In genomic region chr11:75154053-75154585, GRCm38 (mm10) we compare ENCODE assay signal across 11 mouse cellular contexts. TPM values are rescaled to one million over a fixed set of nuclear protein-coding genes. Genes with fewer than 3 reads are reported as not detected.
DNase-seq lines count a peak whose midpoint lies in the region; ATAC-seq and TF ChIP-seq lines count a peak whose summit lies in the region.
"Had no signal": no experiment of that assay in that cellular context is flagged by ENCODE, and none has a peak within 500 bp of the region (broad histone marks: within the 10 kb centered on the region; RNA-seq: fewer than 3 reads in every experiment).

No protein-coding gene starts in this region.

- peak; percentile 92 for DNase-seq in heart, adult 11 months
- no peak for DNase-seq in heart, postnatal 36 days
- DNase-seq in liver, embryonic 14.5 days (ENCODE audit: low read depth in 3 of 3, low spot score in 3 of 3), result no peak
- DNase-seq in liver, embryonic 11.5 days (ENCODE audit: low spot score), result no peak
- peak; percentile 6 for DNase-seq in T-cell, adult 2 months (ENCODE audit: low spot score)
- DNase-seq in MN1 (ENCODE audit: low spot score), result no peak
- no peak for DNase-seq in adrenal gland, adult 18-20 months (ENCODE audit: low spot score in 2 of 2)

- no peak overlapping the region for H3K4me3 ChIP-seq in liver, embryonic 14.5 days (ENCODE audit: insufficient read depth in 1 of 2, low read depth in 2 of 2, low read length in 2 of 2)
- H3K4me3 ChIP-seq in liver, embryonic 11.5 days (ENCODE audit: low read depth, low read length), result no peak overlapping the region
- H3K4me3 ChIP-seq: embryonic facial prominence, embryonic 13.5 days; midbrain, embryonic 10.5 days had no signal

- ATAC-seq in liver, embryonic 14.5 days (ENCODE audit: insufficient read depth), result no peak
- ATAC-seq in liver, embryonic 11.5 days (replicated peaks; ENCODE audit: low FRiP score), result no peak
- peak; percentile 62 for ATAC-seq in megakaryocyte progenitor cell, adult 5-6 weeks (replicated peaks; ENCODE audit: poor library complexity)
- ATAC-seq: hindbrain, embryonic 16.5 days had no signal

- H3K4me1 ChIP-seq in liver, embryonic 14.5 days (replicated peaks; ENCODE audit: control insufficient read depth in 2 of 2, insufficient read depth in 2 of 2, low read length in 1 of 2), result peaks cover 0 to 15% of the 10 kb centered on the region in 2 experiments; a peak in 2 of 4 replicates
- H3K4me1 ChIP-seq in liver, embryonic 11.5 days (replicated peaks; ENCODE audit: control insufficient read depth, insufficient read depth, low read length), result peaks cover 11% of the 10 kb centered on the region

- peak; percentile 29; the same call in 1 of the 2 replicates for TF ChIP-seq CTCF in liver, embryonic 14.5 days (IDR thresholded peaks at IDR 0.05; ENCODE audit: low read depth)

- 40% methylated on average over 6 of the region's 6 CpGs for WGBS in liver, embryonic 14.5 days (ENCODE audit: insufficient replicate concordance)
- WGBS in liver, embryonic 11.5 days, result 56% methylated on average over 6 of the region's 6 CpGs

- TF ChIP-seq EP300 in liver, embryonic 14.5 days (IDR thresholded peaks at IDR 0.05; ENCODE audit: low read depth), result no peak

- intact Hi-C loops in heart, postnatal 36 days (cut with DNase I), result no loop called here

- H3K9ac ChIP-seq in liver, embryonic 14.5 days (replicated peaks), result no peak overlapping the region
- no peak overlapping the region for H3K9ac ChIP-seq in liver, embryonic 11.5 days (ENCODE audit: low read depth, low read length)
- H3K9ac ChIP-seq: embryonic facial prominence, embryonic 13.5 days had no signal

- H3K27ac ChIP-seq in liver, embryonic 14.5 days, result no peak overlapping the region
- H3K27ac ChIP-seq in liver, embryonic 11.5 days (ENCODE audit: low read depth, low read length), result no peak overlapping the region
- H3K27ac ChIP-seq: embryonic facial prominence, embryonic 13.5 days; midbrain, embryonic 10.5 days had no signal

- no peaks in the 10 kb centered on the region for H3K9me3 ChIP-seq in liver, embryonic 14.5 days (ENCODE audit: control insufficient read depth, low read length)
- H3K9me3 ChIP-seq in liver, embryonic 11.5 days (ENCODE audit: control insufficient read depth, low read length), result no peaks in the 10 kb centered on the region
- H3K9me3 ChIP-seq: embryonic facial prominence, embryonic 13.5 days; midbrain, embryonic 10.5 days had no signal

- no peaks in the 10 kb centered on the region for H3K27me3 ChIP-seq in liver, embryonic 14.5 days (ENCODE audit: control insufficient read depth, insufficient read depth, low read length)
- H3K27me3 ChIP-seq in liver, embryonic 11.5 days (replicated peaks; ENCODE audit: control insufficient read depth, insufficient read depth, low read length), result no peaks in the 10 kb centered on the region
- H3K27me3 ChIP-seq: embryonic facial prominence, embryonic 13.5 days had no signal

- no peaks in the 10 kb centered on the region for H3K36me3 ChIP-seq in liver, embryonic 14.5 days (replicated peaks; ENCODE audit: control insufficient read depth, insufficient read depth, low read depth)
- H3K36me3 ChIP-seq in liver, embryonic 11.5 days (ENCODE audit: control insufficient read depth, insufficient read depth, low read length), result peaks cover 7% of the 10 kb centered on the region

- H3K4me2 ChIP-seq in liver, embryonic 14.5 days (ENCODE audit: low read depth), result no peak overlapping the region
- no peak overlapping the region for H3K4me2 ChIP-seq in liver, embryonic 11.5 days
- H3K4me2 ChIP-seq: embryonic facial prominence, embryonic 13.5 days had no signal

RNA-seq across cellular contexts. Expression of gene Hic1, which starts 15.2 kb away (rescaled TPM):
- total RNA-seq in heart, postnatal 36 days (2021), result 10 to 100 TPM; 14.8 to 22.8 TPM
- 0.97 and 1.4 TPM in 2 replicates for polyA plus RNA-seq in liver, embryonic 14.5 days (2012; rRNA removed)
- polyA plus RNA-seq in liver, embryonic 14.5 days (2014; fragmentation: Nextera tagmentation; extraction: Ambion mirVana), result 0.28 and 0.48 TPM in 2 replicates
- 2.7 and 3.2 TPM in 2 replicates for polyA plus RNA-seq in liver, embryonic 11.5 days (2014; fragmentation: Nextera tagmentation; extraction: Ambion mirVana)
- 0.02 TPM in 1 of 2 replicates, not detected in the other for total RNA-seq in megakaryocyte progenitor cell, adult 5-6 weeks (2015)
- not detected in 2 replicates for total RNA-seq in megakaryocyte progenitor cell, adult 5-6 weeks (2017)
- total RNA-seq in adrenal gland, adult 18-20 months (2021), result 10 to 100 TPM in 1 of 2 experiments, 1 to 10 TPM in 1; 5.4 to 13.1 TPM

RNA-seq across cellular contexts. Expression of gene Ovca2, which starts 24.5 kb away (rescaled TPM):
- total RNA-seq in heart, postnatal 36 days (2021), result 1 to 10 TPM; 5.3 to 7.2 TPM
- 7.4 and 10.5 TPM in 2 replicates for polyA plus RNA-seq in liver, embryonic 14.5 days (2012; rRNA removed)
- polyA plus RNA-seq in liver, embryonic 14.5 days (2014; fragmentation: Nextera tagmentation; extraction: Ambion mirVana), result 14.3 and 15.3 TPM in 2 replicates
- polyA plus RNA-seq in liver, embryonic 11.5 days (2014; fragmentation: Nextera tagmentation; extraction: Ambion mirVana), result 24.9 and 32.1 TPM in 2 replicates
- 20.8 and 26.3 TPM in 2 replicates for total RNA-seq in megakaryocyte progenitor cell, adult 5-6 weeks (2015)
- 14.5 and 16.5 TPM in 2 replicates for total RNA-seq in megakaryocyte progenitor cell, adult 5-6 weeks (2017)
- total RNA-seq in adrenal gland, adult 18-20 months (2021), result 10 to 100 TPM; 15.9 to 19.8 TPM

RNA-seq across cellular contexts. Expression of gene Dph1, which starts 36.9 kb away (rescaled TPM):
- 1 to 10 TPM; 9.0 to 9.7 TPM for total RNA-seq in heart, postnatal 36 days (2021)
- polyA plus RNA-seq in liver, embryonic 14.5 days (2012; rRNA removed), result 9.8 and 11.6 TPM in 2 replicates
- 9.8 and 12.1 TPM in 2 replicates for polyA plus RNA-seq in liver, embryonic 14.5 days (2014; fragmentation: Nextera tagmentation; extraction: Ambion mirVana)
- polyA plus RNA-seq in liver, embryonic 11.5 days (2014; fragmentation: Nextera tagmentation; extraction: Ambion mirVana), result 30.3 and 34.0 TPM in 2 replicates
- 3.3 and 7.4 TPM in 2 replicates for total RNA-seq in megakaryocyte progenitor cell, adult 5-6 weeks (2015)
- 9.2 and 9.5 TPM in 2 replicates for total RNA-seq in megakaryocyte progenitor cell, adult 5-6 weeks (2017)
- total RNA-seq in adrenal gland, adult 18-20 months (2021), result 10 to 100 TPM; 23.4 to 34.5 TPM

RNA-seq across cellular contexts. Expression of gene Rtn4rl1, which starts 39.5 kb away (rescaled TPM):
- total RNA-seq in heart, postnatal 36 days (2021), result 10 to 100 TPM in 1 of 2 experiments, 1 to 10 TPM in 1; 6.0 to 10.0 TPM
- polyA plus RNA-seq in liver, embryonic 14.5 days (2012; rRNA removed), result 0.56 and 0.61 TPM in 2 replicates
- 0.68 and 0.98 TPM in 2 replicates for polyA plus RNA-seq in liver, embryonic 14.5 days (2014; fragmentation: Nextera tagmentation; extraction: Ambion mirVana)
- polyA plus RNA-seq in liver, embryonic 11.5 days (2014; fragmentation: Nextera tagmentation; extraction: Ambion mirVana), result 1.7 and 2.9 TPM in 2 replicates
- total RNA-seq in megakaryocyte progenitor cell, adult 5-6 weeks (2015), result 0.49 and 1.1 TPM in 2 replicates
- total RNA-seq in megakaryocyte progenitor cell, adult 5-6 weeks (2017), result 0.20 and 0.42 TPM in 2 replicates
- total RNA-seq in adrenal gland, adult 18-20 months (2021), result 10 to 100 TPM; 27.7 to 33.2 TPM

Comparison
In these comparisons a context has a peak if more than half of its experiments do, and no peak if none do; other contexts are left out.
1. DNase-seq: peak in heart, adult 11 months (single experiment) and T-cell, adult 2 months (single experiment); none in heart, postnatal 36 days (0 of 2), liver, embryonic 14.5 days (0 of 3), liver, embryonic 11.5 days (single experiment), MN1 (single experiment) and adrenal gland, adult 18-20 months (0 of 2).
2. RNA of gene Hic1, which starts 15.2 kb away (total RNA-seq): 14.8 to 22.8 TPM in heart, postnatal 36 days and 5.4 to 13.1 TPM in adrenal gland, adult 18-20 months; 0.02 TPM in megakaryocyte progenitor cell, adult 5-6 weeks; every median in the first group is over 4 times any median in the second.